Mouse (Mus musculus): ENCODE data around the gene Msi2. TPM values are rescaled to one million over a fixed set of nuclear protein-coding genes. Genes with fewer than 3 reads are reported as not detected.
A peak's percentile ranks its signal among the peaks of the same experiment; 100 is the strongest.

The Msi2 gene
- polyA plus RNA-seq, 1 experiment from 2014 or later: 3.9 TPM

DNA sequence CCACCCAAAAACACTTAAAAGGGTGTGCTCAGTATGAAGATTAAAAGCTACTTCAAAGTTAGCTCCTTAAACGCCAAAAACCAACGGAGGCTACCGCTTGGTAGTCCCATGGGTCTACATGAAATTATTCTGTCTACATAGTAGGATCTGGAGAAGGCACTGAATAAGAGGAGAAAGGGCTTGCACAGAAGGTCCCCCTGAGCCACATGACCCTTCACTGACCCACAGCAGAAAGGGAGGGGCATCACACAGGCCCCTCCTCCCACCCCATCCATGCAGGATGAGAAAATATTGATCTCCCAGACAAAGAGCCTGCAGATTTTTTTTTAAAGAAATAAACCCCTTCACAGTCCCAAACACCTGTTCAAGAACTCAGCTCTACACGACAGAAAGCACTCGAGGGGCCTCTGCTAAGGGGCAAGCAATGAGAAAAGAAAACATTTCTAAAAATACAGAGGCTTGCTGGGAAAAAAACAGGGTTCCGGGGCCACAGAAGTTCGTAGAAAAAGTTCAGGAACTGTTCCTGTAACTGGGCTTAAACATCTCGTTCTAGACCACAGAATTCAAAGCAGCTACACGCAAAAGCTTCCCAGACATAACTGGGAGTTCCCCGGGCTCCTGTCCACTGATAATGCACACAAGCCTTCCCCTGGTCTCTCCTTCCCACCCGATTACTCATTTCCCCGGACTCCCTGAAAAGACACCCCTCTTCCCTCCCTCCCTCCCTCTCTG lies 27.6 kb downstream of the Msi2 start:
- Histone ChIP-seq H3K4me2 (peak overlapping the region; percentile 19), H3K4me3 (replicated peaks) (no peak overlapping the region), H3K36me3 (peaks cover 8% of the 10 kb centered on the region), H3K27ac (peak overlapping the region; percentile 57), H3K9ac (no peak overlapping the region), H3K4me1 (replicated peaks) (peaks cover 58% of the 10 kb centered on the region), H3K27me3 (no peaks in the 10 kb centered on the region), H3K9me3 (replicated peaks) (no peaks in the 10 kb centered on the region)
- DNase-seq (no peak), ATAC-seq (ENCODE audit: low read depth) (no peak)
- 30% methylated on average over 12 of the region's 12 CpGs for WGBS (ENCODE audit: insufficient replicate concordance)

DNA sequence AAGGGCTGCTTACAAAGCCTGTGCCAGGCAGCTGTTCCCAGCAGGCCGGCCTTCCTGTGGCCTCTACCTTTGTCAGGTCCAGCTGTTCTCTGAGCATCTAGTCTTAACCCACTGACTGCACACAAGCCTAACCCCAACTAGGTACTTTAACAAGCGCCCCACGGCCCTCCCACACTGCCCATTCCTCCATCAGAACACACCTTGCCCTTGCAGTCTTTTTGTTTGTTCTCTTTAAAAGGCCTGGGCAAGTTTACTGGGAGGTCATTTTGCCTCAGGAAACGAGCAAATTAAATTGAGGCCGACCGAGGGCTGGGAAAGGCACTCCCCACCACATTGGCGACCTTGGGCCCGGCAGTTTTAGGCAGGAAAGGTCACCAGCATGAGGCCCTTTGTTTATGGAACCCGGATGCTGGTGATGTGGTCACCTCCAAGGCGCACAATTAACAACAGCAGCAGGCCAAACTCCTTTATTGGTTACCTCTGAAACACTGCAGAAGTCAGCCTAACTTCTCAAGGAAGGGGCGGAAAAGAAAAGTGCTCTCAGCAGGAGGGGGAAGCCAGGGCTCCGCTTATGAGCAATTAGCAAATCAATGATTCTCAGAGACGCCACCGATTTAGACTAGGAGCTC lies 28.4 kb downstream of the Msi2 start:
- DNase-seq (no peak), ATAC-seq (ENCODE audit: low read depth) (no peak)
- peak overlapping the region; percentile 57 for H3K27ac ChIP-seq
- H3K27me3 ChIP-seq: no peaks in the 10 kb centered on the region
- H3K9me3 ChIP-seq (replicated peaks): no peaks in the 10 kb centered on the region
- H3K4me2 ChIP-seq: no peak overlapping the region
- H3K36me3 ChIP-seq: peaks cover 13% of the 10 kb centered on the region
- no peak overlapping the region for H3K9ac ChIP-seq
- no peak overlapping the region for H3K4me3 ChIP-seq (replicated peaks)
- WGBS (ENCODE audit: insufficient replicate concordance): 63% methylated on average over 14 of the region's 14 CpGs
- peaks cover 55% of the 10 kb centered on the region for H3K4me1 ChIP-seq (replicated peaks)

DNA sequence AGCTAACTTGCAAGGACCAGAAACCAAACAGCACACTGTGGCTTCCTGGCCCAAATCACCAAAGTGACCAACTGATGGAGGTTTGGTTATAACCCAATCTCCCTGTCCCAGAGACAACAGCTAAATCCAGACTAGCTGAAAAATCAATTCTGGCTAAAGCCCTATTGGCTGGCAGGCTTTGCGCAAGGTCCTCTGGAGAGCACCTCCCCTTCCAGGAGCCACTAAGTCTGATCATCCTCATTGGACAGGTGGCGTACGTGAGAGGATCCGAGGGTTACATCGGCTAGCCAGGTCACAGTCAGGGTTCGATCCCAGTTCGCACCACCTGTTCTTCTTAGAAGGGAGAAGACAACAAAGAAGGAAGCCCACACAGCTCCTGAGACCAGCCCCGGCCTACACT lies 29.7 kb downstream of the Msi2 start:
- peak overlapping the region; percentile 9; the same call in 1 of the 2 replicates for H3K27ac ChIP-seq
- no peak overlapping the region for H3K4me2 ChIP-seq
- H3K9ac ChIP-seq: no peak overlapping the region
- DNase-seq: no peak
- no peak overlapping the region for H3K4me3 ChIP-seq (replicated peaks)
- peak; percentile 31; the same call in 1 of the 2 replicates for ATAC-seq (ENCODE audit: low read depth)
- H3K36me3 ChIP-seq: peaks cover 13% of the 10 kb centered on the region
- no peaks in the 10 kb centered on the region for H3K27me3 ChIP-seq
- H3K9me3 ChIP-seq (replicated peaks): no peaks in the 10 kb centered on the region
- WGBS (ENCODE audit: insufficient replicate concordance): 83% methylated on average over 8 of the region's 8 CpGs
- H3K4me1 ChIP-seq (replicated peaks): peaks cover 55% of the 10 kb centered on the region

DNA sequence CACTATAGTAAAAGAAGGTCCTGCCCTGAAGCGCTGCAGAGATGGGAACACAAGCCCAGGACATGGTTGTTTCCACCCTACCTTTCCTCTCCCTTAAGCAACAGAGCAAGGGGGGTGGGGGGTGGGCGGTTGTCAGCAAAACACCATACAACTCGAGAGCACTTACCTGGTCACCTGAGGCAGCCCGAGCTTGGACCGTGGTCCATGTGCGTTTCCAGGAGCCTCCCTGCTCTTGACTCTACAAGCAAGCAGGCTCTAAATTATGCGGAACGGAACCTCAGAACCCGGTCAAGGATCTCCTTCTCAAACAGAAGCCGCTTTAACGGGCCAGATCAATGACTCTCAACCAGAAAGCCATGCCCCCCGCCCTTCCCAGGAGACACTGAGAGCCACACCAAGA lies 30.6 kb downstream of the Msi2 start:
- DNase-seq (no peak), ATAC-seq (ENCODE audit: low read depth) (no peak)
- H3K27ac ChIP-seq: peak overlapping the region; percentile 50; the same call in 1 of the 2 replicates
- peaks cover 48% of the 10 kb centered on the region for H3K4me1 ChIP-seq (replicated peaks)
- H3K9me3 ChIP-seq (replicated peaks): no peaks in the 10 kb centered on the region
- H3K4me3 ChIP-seq (replicated peaks): no peak overlapping the region
- H3K4me2 ChIP-seq: peak overlapping the region; percentile 1; the same call in 1 of the 2 replicates
- no peak overlapping the region for H3K9ac ChIP-seq
- H3K27me3 ChIP-seq: no peaks in the 10 kb centered on the region
- WGBS (ENCODE audit: insufficient replicate concordance): 81% methylated on average over 12 of the region's 12 CpGs
- peaks cover 13% of the 10 kb centered on the region for H3K36me3 ChIP-seq

- Histone ChIP-seq H3K4me2 (peak overlapping the region; percentile 1; the same call in 1 of the 2 replicates), H3K4me3 (replicated peaks) (no peak overlapping the region), H3K27ac (peak overlapping the region; percentile 50), H3K4me1 (replicated peaks) (peaks cover 43% of the 10 kb centered on the region), H3K27me3 (no peaks in the 10 kb centered on the region), H3K9ac (no peak overlapping the region; the same call in 1 of the 2 replicates), H3K36me3 (peaks cover 13% of the 10 kb centered on the region), H3K9me3 (replicated peaks) (no peaks in the 10 kb centered on the region)
- DNase-seq (no peak), ATAC-seq (ENCODE audit: low read depth) (no peak)
- WGBS (ENCODE audit: insufficient replicate concordance): 60% methylated on average over 5 of the region's 5 CpGs
Observed at GRCm38 (mm10) chr11:88687010-88687409, 31.3 kb downstream of the Msi2 start.

DNA sequence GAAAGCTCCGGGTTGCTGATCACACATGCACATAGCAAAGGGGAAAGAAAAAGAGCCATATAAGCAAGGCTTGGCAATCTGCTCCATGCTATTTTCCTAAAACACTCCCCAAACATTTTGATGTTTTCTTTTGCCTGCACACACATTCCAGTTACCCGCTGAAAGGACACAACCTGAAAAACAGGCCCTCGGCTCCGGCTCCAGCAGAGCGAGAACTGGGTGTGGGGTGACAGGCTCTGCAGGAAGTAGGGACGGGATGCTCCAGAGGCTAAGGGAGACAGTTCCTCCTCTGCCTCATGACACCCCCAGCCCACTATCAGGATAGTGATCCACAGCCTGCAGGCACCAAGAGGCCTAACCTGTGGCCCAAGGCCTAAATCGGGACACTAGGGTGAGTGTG lies 32.3 kb downstream of the Msi2 start:
- no peaks in the 10 kb centered on the region for H3K9me3 ChIP-seq (replicated peaks)
- peaks cover 13% of the 10 kb centered on the region for H3K36me3 ChIP-seq
- H3K27me3 ChIP-seq: no peaks in the 10 kb centered on the region
- WGBS (ENCODE audit: insufficient replicate concordance): 87% methylated on average over 7 of the region's 7 CpGs
- no peak overlapping the region for H3K27ac ChIP-seq
- H3K4me2 ChIP-seq: no peak overlapping the region
- ATAC-seq (ENCODE audit: low read depth) (no peak), DNase-seq (no peak)
- H3K9ac ChIP-seq: no peak overlapping the region
- peaks cover 34% of the 10 kb centered on the region for H3K4me1 ChIP-seq (replicated peaks)
- no peak overlapping the region for H3K4me3 ChIP-seq (replicated peaks)

DNA sequence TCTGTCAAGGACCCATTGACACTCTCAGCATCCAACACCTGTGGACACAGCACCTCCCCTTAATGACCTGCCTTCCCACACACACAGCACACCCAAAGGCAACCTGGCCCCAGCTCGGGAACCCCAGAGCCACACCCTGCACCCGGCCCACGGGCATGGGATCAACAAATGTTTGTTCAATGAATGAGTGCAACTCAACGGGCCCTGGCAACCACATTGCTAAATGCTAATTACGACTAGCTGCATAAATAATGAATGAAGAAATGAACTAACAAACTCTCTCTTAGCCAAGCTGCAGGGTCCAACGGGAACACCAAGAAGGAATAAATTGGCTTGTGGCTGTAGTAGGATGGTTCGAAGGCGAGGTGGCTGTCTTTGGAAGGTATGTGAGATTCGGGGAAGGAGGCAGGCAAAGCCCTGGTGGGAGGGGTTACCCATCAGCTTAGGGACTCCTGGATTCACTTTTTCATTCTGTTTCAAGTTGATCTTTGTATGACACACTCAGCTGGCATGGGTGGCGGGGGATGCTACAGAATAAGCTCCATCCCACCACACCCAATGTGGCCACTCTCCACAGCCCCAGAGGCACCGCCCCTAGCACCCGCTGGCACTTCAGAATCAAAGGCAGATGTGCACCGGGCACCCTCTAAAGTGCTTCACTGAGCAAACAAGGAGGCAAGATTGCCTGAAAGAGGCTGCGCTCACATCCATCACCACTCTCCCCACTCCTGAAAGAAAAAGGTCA lies 35.1 kb downstream of the Msi2 start:
- 77% methylated on average over 14 of the region's 14 CpGs for WGBS (ENCODE audit: insufficient replicate concordance)
- Histone ChIP-seq H3K27ac (no peak overlapping the region), H3K4me1 (replicated peaks) (peaks cover 11% of the 10 kb centered on the region)

DNA sequence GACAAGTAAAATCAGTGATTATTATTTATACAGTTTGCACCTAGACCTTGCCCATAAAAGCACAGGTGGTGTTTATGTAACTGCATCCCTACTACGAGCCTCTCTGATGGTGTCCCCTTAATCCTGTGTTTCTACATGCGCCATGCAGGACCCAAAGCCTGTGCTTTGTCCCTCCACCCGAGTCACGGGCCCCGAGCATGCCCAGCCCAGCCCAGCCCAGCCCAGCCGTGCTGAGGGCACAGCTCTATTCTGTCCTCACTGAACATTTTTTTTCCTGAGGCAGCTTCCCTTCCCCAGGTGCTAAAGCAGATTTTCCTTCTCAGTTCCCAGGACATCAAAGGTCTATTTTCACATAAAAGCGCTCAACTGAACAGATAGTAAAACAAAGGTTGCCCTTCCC lies 41.0 kb downstream of the Msi2 start:
- Histone ChIP-seq H3K36me3 (peaks cover 14% of the 10 kb centered on the region; the same call in 1 of the 2 replicates), H3K27ac (no peak overlapping the region), H3K9me3 (replicated peaks) (no peaks in the 10 kb centered on the region), H3K4me2 (no peak overlapping the region), H3K27me3 (no peaks in the 10 kb centered on the region), H3K4me1 (replicated peaks) (peaks cover 23% of the 10 kb centered on the region), H3K9ac (no peak overlapping the region), H3K4me3 (replicated peaks) (no peak overlapping the region)
- 76% methylated on average over 7 of the region's 7 CpGs for WGBS (ENCODE audit: insufficient replicate concordance)
- ATAC-seq (ENCODE audit: low read depth): no peak
- no peak for DNase-seq

More for the DNA sequence above, 35.1 kb downstream of the Msi2 start:
- Histone ChIP-seq H3K9ac (no peak overlapping the region), H3K27me3 (no peaks in the 10 kb centered on the region), H3K4me2 (no peak overlapping the region), H3K9me3 (replicated peaks) (no peaks in the 10 kb centered on the region), H3K36me3 (peaks cover 9% of the 10 kb centered on the region), H3K4me3 (replicated peaks) (no peak overlapping the region)
- DNase-seq (no peak), ATAC-seq (ENCODE audit: low read depth) (no peak)

- H3K27me3 ChIP-seq: no peaks in the 10 kb centered on the region
- ATAC-seq (ENCODE audit: low read depth) (no peak), DNase-seq (no peak)
- no peak overlapping the region for H3K4me3 ChIP-seq (replicated peaks)
- 100% methylated on average over 2 of the region's 2 CpGs for WGBS (ENCODE audit: insufficient replicate concordance)
- H3K9me3 ChIP-seq (replicated peaks): no peaks in the 10 kb centered on the region
- H3K9ac ChIP-seq: no peak overlapping the region
- no peak overlapping the region for H3K4me2 ChIP-seq
- peaks cover 16% of the 10 kb centered on the region for H3K36me3 ChIP-seq
- peaks cover 23% of the 10 kb centered on the region for H3K4me1 ChIP-seq (replicated peaks)
- H3K27ac ChIP-seq: no peak overlapping the region
Observed at GRCm38 (mm10) chr11:88676597-88676996, 41.7 kb downstream of the Msi2 start.

DNA sequence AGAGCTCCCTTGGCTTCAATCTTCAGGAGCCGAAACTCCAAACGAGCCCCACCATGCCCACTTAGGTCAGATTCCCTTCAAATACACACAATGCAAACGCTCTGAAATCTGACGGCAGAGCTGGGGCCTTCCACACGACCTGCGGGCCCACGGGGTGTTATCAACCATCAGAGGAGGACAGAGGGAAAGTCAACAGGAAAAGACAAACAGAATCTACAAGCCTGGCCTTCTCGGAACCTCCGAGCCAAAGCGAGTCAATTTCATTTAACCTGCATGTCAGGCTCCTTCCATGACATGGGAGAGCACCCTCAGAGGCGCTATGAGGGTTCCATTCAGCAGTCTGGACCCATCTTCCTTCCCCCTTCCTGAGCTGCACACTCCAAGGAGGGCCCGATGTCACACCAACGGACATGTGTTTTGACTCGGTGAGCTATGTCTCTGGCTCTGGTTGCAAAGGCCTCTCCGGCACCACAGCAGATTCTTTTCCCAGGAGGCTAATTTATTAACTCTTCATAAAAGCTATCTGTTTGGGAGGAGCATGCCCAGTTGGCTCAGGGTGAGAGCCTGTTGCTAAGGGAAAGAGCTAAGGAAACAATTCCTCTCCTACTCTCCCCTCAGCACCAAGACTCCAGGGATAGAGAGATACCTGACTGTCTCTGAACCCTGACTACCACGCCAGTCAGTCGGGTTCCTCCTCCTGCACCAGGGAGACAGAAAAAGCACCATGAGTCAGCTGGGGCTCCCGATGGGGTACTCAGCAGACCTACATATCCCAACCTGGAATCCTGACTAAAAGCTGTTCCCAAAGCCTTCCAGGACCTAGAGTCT lies 42.6 kb downstream of the Msi2 start:
- Histone ChIP-seq H3K9ac (no peak overlapping the region; the same call in 1 of the 2 replicates), H3K4me2 (no peak overlapping the region), H3K4me3 (replicated peaks) (no peak overlapping the region), H3K27ac (peak overlapping the region; percentile 39; the same call in 1 of the 2 replicates), H3K9me3 (replicated peaks) (no peaks in the 10 kb centered on the region), H3K27me3 (no peaks in the 10 kb centered on the region), H3K36me3 (peaks cover 20% of the 10 kb centered on the region), H3K4me1 (replicated peaks) (peaks cover 23% of the 10 kb centered on the region)
- ATAC-seq (ENCODE audit: low read depth) (peak; percentile 36; the same call in 1 of the 2 replicates), DNase-seq (no peak)
- 65% methylated on average over 18 of the region's 18 CpGs for WGBS (ENCODE audit: insufficient replicate concordance)
